ENCODE assay signal across 8 mouse cellular contexts in the genomic region with DNA sequence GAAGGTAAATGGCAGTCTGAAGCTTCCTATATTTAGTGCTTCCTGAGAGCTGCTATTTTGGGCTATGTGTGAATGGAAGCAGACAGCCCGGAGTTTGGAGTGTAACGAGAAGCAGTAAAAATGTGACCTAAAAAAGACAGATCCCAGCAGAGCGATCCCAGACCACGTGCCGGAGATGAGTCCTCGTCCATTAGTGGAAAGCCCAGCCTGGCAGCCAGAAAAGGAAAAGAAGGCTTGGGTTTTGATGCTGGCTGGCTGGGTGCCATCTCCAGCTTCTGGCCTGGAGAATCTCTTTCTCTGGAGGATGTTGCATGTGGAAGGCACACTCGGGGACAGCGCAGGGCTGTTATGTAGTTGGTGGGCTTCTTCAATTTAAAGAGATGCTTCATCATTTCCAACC. TPM values are rescaled to one million over a fixed set of nuclear protein-coding genes. Genes with fewer than 3 reads are reported as not detected.
DNase-seq lines count a peak whose midpoint lies in the region; ATAC-seq lines count a peak whose summit lies in the region.

No protein-coding gene starts in this region.

- H3K36me3 ChIP-seq in embryonic facial prominence, embryonic 14.5 days (ENCODE audit: control insufficient read depth, insufficient read depth, low read length) = no peaks in the 10 kb centered on the region
- H3K36me3 ChIP-seq in embryonic facial prominence, embryonic 10.5 days (replicated peaks) = no peaks in the 10 kb centered on the region
- H3K36me3 ChIP-seq in hindbrain, embryonic 16.5 days (ENCODE audit: control insufficient read depth, insufficient read depth, low read length) = no peaks in the 10 kb centered on the region

- WGBS in embryonic facial prominence, embryonic 14.5 days = 61% methylated on average over 8 of the region's 8 CpGs
- WGBS in embryonic facial prominence, embryonic 10.5 days = 85% methylated on average over 8 of the region's 8 CpGs
- 42% methylated on average over 8 of the region's 8 CpGs for WGBS in hindbrain, embryonic 16.5 days

- ATAC-seq in embryonic facial prominence, embryonic 14.5 days (ENCODE audit: low read depth) = no peak
- peak; percentile 74 for ATAC-seq in hindbrain, embryonic 16.5 days

- no peak overlapping the region for H3K4me3 ChIP-seq in embryonic facial prominence, embryonic 14.5 days (ENCODE audit: low read depth, low read length)
- H3K4me3 ChIP-seq in embryonic facial prominence, embryonic 10.5 days = no peak overlapping the region
- no peak overlapping the region for H3K4me3 ChIP-seq in hindbrain, embryonic 16.5 days (ENCODE audit: low read length)

- no peaks in the 10 kb centered on the region for H3K4me1 ChIP-seq in embryonic facial prominence, embryonic 14.5 days (ENCODE audit: control insufficient read depth, insufficient read depth, low read length)
- no peaks in the 10 kb centered on the region; the same call in 1 of the 2 replicates for H3K4me1 ChIP-seq in embryonic facial prominence, embryonic 10.5 days
- peaks cover 6% of the 10 kb centered on the region for H3K4me1 ChIP-seq in hindbrain, embryonic 16.5 days (ENCODE audit: control insufficient read depth, insufficient read depth, low read depth, low read length)

- no peaks in the 10 kb centered on the region for H3K27me3 ChIP-seq in embryonic facial prominence, embryonic 14.5 days (replicated peaks; ENCODE audit: control insufficient read depth, insufficient read depth, low read length)
- no peaks in the 10 kb centered on the region for H3K27me3 ChIP-seq in embryonic facial prominence, embryonic 10.5 days (replicated peaks; ENCODE audit: low read depth, poor library complexity, severe bottlenecking)
- H3K27me3 ChIP-seq in hindbrain, embryonic 16.5 days (replicated peaks; ENCODE audit: control insufficient read depth, insufficient read depth, low read length) = no peaks in the 10 kb centered on the region

- H3K4me2 ChIP-seq in embryonic facial prominence, embryonic 14.5 days (ENCODE audit: low read depth, low read length) = no peak overlapping the region
- H3K4me2 ChIP-seq in hindbrain, embryonic 16.5 days (ENCODE audit: low read length) = no peak overlapping the region

- DNase-seq in embryonic facial prominence, embryonic 14.5 days (ENCODE audit: low spot score) = peak; percentile 47
- DNase-seq in embryonic facial prominence, embryonic 10.5 days (ENCODE audit: low spot score) = no peak
- DNase-seq in ovary, postnatal 14 days (ENCODE audit: low spot score) = peak; percentile 12
- no peak for DNase-seq in ovary, adult 18-20 months (ENCODE audit: low spot score)
- DNase-seq in lung, postnatal 14 days = peak; percentile 56
- DNase-seq in thymus, postnatal 36 days = no peak
- DNase-seq in thymus, postnatal 10 days (ENCODE audit: low spot score in 2 of 2) = no peak

- H3K9ac ChIP-seq in embryonic facial prominence, embryonic 14.5 days (ENCODE audit: low read depth, low read length) = no peak overlapping the region
- H3K9ac ChIP-seq in hindbrain, embryonic 16.5 days (ENCODE audit: low read depth, low read length) = no peak overlapping the region

- no peak overlapping the region for H3K27ac ChIP-seq in embryonic facial prominence, embryonic 14.5 days (replicated peaks; ENCODE audit: low read depth, low read length)
- no peak overlapping the region for H3K27ac ChIP-seq in embryonic facial prominence, embryonic 10.5 days (replicated peaks)
- peak overlapping the region; percentile 58; the same call in 1 of the 2 replicates for H3K27ac ChIP-seq in hindbrain, embryonic 16.5 days (ENCODE audit: low read depth, low read length)

- no peaks in the 10 kb centered on the region for H3K9me3 ChIP-seq in embryonic facial prominence, embryonic 14.5 days (ENCODE audit: control insufficient read depth, low read length)
- no peaks in the 10 kb centered on the region for H3K9me3 ChIP-seq in embryonic facial prominence, embryonic 10.5 days
- no peaks in the 10 kb centered on the region for H3K9me3 ChIP-seq in hindbrain, embryonic 16.5 days (ENCODE audit: control insufficient read depth, low read length)

RNA-seq across cellular contexts. Expression of gene Diras2, which starts 29.4 kb away (rescaled TPM):
- polyA plus RNA-seq in embryonic facial prominence, embryonic 14.5 days (2014; fragmentation: Nextera tagmentation; extraction: Ambion mirVana) = 0.67 and 0.80 TPM in 2 replicates
- 0.15 and 0.19 TPM in 2 replicates for polyA plus RNA-seq in embryonic facial prominence, embryonic 10.5 days (2016; fragmentation: Nextera tagmentation; extraction: Ambion mirVana)
- 6.2 and 7.9 TPM in 2 replicates for polyA plus RNA-seq in hindbrain, embryonic 16.5 days (2015; fragmentation: Nextera tagmentation; extraction: Ambion mirVana)

Comparison
In these comparisons a context has a peak if more than half of its experiments do, and no peak if none do; other contexts are left out.
1. DNase-seq: peak in embryonic facial prominence, embryonic 14.5 days (single experiment), ovary, postnatal 14 days (single experiment) and lung, postnatal 14 days (single experiment); none in embryonic facial prominence, embryonic 10.5 days (single experiment), ovary, adult 18-20 months (single experiment), thymus, postnatal 36 days (0 of 2) and thymus, postnatal 10 days (0 of 2).